Mouse (Mus musculus): ENCODE measurements around the gene Cd3e. TPM values are rescaled to one million over a fixed set of nuclear protein-coding genes. Genes with fewer than 3 reads are reported as not detected.

Cd3e gene
- not detected in 2 replicates for polyA plus RNA-seq (2012; rRNA removed)

DNA sequence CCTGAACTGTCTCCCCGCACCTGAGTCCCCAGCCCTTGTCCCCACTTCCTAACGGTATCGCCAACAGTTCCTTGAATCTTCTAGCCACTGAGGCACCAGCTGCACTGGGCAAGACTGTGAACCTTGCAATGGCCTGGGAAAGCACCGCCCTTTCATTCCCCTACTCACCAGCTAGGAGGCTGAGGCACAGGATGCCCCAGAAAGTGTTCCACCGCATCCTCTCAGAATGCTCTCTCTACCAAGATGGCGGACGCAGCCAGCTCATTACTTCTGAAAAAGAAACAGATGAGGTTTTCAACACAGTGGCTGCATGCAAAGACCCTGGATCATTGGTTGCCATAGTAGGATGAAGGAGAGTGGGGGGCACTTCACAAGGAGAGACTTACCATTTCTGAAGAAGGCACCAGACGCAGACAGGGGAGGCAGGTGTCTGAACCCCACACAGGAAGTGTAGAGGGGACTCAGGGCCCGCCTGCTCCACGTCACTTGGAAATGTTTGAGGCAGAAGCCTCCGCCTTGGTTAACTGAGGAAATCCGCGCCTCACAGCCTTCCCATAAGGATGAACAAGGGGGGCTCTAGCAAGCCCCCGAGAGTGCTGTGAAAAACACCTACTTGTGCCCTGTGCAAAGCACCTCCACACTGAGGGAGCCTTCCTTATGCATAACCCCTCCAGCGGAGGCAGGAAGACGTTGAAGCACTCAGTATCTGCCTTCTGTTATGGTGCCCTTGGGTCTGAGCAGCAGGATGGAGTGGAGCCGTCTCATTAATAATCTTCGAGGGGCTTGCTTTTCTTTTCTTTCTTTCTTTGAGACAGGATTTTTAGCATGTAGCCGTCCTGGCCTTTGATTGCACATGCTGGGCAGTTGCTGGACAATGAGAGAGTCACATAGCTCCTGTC, at the start of gene Cd3e:
Gene Cd3e, minus strand, starts transcription at position 448 of the 899 bp plus-strand sequence.

DNA sequence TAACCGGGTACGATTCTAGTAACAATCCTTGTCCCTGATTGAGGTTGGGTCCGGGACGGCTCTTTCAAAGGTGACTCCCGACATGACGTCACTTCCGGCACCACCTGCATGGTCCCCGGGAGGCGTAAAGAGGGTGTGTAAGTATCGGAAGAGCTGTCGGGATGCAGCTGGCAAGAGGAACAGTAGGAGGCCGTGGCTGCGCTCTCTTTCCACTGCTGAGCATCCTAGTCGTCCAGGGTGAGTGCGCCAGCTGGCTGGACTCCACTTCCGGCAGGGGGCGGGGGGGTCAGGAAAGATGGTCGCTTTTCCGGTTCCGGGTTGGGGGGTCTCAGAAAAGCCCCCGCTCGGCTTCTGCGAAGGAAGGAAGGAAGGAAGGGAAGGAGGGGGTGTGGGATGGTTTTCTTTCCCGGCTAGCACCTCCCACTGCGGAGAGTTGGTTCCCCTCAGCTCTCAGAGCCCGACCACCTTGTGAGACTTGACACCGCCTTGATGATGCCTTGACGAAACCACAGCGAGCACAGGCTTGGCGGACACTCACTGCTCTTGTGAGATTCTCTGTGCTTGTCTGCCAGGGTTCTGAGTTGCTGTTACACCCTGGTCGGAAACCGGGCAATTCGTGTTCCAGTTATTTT, 45.8 kb upstream of the Cd3e start, which contains the start of gene Mpzl3:
Gene Mpzl3, plus strand, starts transcription at position 105 of the 632 bp plus-strand sequence.

DNA sequence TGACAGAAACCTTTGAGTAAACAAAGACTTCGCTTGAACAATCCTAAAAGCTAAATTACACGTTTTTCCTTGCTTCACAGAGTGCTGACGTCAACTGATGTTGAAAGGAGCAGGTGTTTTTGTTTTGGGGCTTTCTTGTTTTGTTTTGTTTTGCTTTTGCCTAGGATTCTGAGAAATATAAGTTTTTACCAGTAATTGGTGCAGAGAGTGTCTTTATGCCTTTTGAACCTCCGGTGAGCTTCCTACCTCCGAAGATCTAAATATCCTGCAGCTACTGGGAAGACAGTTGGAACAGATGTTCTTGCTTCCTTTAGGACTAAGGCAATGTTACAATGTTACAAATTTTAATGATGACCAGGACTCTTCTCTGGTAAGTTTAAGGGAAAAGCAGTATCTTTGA, 30.1 kb upstream of the Cd3e start, which contains the start of gene Mpzl2:
Gene Mpzl2, plus strand, starts transcription at position 301 of the 400 bp plus-strand sequence.

DNA sequence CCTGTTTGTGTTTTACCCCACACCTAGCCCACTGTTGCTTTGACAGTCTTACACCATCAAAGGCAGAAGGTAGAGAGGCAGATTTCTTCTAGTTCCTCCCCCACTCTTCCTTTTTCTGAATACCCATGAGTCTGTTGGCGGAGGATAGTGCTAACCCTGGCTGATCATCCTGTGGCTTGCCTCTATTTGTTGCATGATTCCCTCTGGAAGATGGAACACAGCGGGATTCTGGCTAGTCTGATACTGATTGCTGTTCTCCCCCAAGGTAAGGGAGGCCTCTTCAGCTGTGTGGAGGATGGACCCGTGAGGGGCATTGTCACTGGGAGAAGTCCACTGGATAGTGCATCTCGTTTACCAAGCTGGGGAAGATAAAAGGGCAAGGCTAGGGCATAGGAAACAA, 27.8 kb downstream of the Cd3e start, which contains the start of gene Cd3d:
Gene Cd3d, plus strand, starts transcription at position 111 of the 400 bp plus-strand sequence.

DNA sequence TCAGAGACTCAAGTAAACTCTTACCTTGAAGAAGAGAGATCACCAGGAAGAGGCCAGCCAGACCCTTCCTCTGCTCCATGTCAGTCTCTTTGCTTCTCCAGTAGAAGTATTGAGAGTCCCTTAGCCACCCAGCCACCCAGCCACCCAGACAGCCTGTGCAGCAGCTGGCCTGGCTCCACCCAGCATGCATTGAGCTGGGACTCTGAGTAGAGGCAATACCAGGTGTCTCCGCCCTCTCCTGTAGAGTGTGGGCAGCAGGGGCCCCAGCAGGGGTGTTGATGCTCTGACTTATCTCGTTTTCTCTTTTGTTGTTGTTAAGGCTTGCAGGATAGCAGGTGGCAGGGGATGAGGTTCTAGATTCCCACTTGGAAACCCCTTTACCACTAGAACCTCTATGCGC, 29.2 kb downstream of the Cd3e start, which contains the start of gene Cd3g:
Gene Cd3g, minus strand, starts transcription at position 190 of the 400 bp plus-strand sequence.

DNA sequence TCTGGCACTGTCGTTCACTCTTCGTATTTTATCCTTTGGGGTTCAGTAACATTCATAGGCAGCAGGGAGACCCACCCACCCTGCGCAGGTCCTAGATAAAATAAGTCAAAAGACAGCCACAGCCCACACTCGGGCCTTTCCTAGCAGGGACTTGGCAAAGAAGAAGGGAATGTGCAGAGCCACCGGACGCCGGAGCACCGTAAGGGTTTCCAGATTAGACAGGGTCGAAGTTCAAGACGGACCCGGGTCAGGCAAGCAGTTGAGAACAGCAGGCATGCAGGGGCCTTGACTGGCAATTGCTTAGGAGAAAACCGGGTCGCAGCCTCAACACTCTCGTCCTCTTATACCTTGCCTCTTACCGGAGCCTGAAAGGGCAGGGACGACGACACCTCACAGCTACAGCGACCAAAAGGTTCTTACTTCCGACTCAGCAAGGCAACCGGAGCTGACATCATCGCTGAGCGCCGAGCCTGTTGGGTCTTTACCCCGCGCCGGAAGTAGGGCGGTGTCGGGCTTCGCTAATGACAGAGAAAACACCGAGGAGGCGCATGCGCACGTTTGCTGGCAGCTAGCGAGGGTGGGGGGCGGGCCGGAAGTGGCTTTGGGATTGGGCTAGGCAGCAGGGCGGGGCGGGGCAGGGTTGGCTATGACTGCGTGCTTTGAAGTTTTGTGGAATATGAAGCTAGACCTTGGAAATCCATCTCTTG, 44.1 kb downstream of the Cd3e start, which contains the start of gene Ube4a:
Gene Ube4a, minus strand, starts transcription at position 475 of the 707 bp plus-strand sequence.

Other genes with a start within 250 kb of the Cd3e start
- 76.7 and 85.0 TPM in 2 replicates for gene Arcn1, start 241.8 kb downstream of the Cd3e start, polyA plus RNA-seq (2012; rRNA removed)
- 142 and 154 TPM in 2 replicates for gene Ift46, start 241.7 kb downstream of the Cd3e start, polyA plus RNA-seq (2012; rRNA removed)
- 20.3 and 22.4 TPM in 2 replicates for gene Tmem25, start 210.3 kb downstream of the Cd3e start, polyA plus RNA-seq (2012; rRNA removed)
- gene Ttc36, start 206.6 kb downstream of the Cd3e start, polyA plus RNA-seq (2012; rRNA removed): 0.71 and 1.3 TPM in 2 replicates
- gene Kmt2a, start 128.3 kb downstream of the Cd3e start, polyA plus RNA-seq (2012; rRNA removed): 27.3 and 27.4 TPM in 2 replicates
- 681 and 765 TPM in 2 replicates for gene Atp5l, start 88.9 kb downstream of the Cd3e start, polyA plus RNA-seq (2012; rRNA removed)
- gene Ube4a, start 44.0 kb downstream of the Cd3e start, polyA plus RNA-seq (2012; rRNA removed): 27.6 and 29.7 TPM in 2 replicates
- gene Cd3g, start 29.2 kb downstream of the Cd3e start, polyA plus RNA-seq (2012; rRNA removed): not detected in 2 replicates
- not detected in 2 replicates for gene Cd3d, start 27.8 kb downstream of the Cd3e start, polyA plus RNA-seq (2012; rRNA removed)
- 0.91 and 4.2 TPM in 2 replicates for gene Mpzl2, start 30.2 kb upstream of the Cd3e start, polyA plus RNA-seq (2012; rRNA removed)
- gene Mpzl3, start 45.6 kb upstream of the Cd3e start, polyA plus RNA-seq (2012; rRNA removed): 1.0 and 1.3 TPM in 2 replicates
- gene Jaml, start 69.6 kb upstream of the Cd3e start, polyA plus RNA-seq (2012; rRNA removed): 0.09 and 0.11 TPM in 2 replicates
- 7.0 and 7.8 TPM in 2 replicates for gene Scn2b, start 108.2 kb upstream of the Cd3e start, polyA plus RNA-seq (2012; rRNA removed)
- 0.17 and 0.30 TPM in 2 replicates for gene Scn4b, start 128.8 kb upstream of the Cd3e start, polyA plus RNA-seq (2012; rRNA removed)
- 0.06 and 0.11 TPM in 2 replicates for gene BC049352, start 172.4 kb upstream of the Cd3e start, polyA plus RNA-seq (2012; rRNA removed)
- 0.18 TPM in 1 of 2 replicates, not detected in the other for gene Tmprss4, start 194.5 kb upstream of the Cd3e start, polyA plus RNA-seq (2012; rRNA removed)

All from central nervous system, embryonic 14 days (tissue).